ENCODE assay signal across 26 mouse cellular contexts in the genomic region with DNA sequence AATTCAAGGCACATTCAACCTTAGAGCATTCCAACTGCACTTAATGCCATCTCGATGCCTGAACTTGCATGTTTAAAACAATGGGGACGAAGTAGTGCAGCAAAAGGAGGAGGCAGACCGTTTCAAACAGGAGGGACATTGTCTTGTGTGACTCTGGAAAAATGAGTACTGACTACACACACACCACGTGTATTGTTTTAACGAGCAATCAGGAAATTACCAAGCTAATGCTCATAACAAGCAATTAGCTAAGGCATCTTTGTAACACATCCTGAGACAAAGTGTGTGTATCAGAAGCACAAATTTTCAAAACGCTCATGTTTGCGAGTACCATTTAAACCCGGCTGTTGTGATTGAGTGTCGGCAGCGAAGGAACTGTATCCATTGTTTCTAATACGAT.
DNase-seq lines count a peak whose midpoint lies in the region; ATAC-seq lines count a peak whose summit lies in the region.
"Had no signal": no experiment of that assay in that cellular context is flagged by ENCODE, and none has a peak within 500 bp of the region (broad histone marks: within the 10 kb centered on the region; RNA-seq: fewer than 3 reads in every experiment).

No protein-coding gene starts in this region.

- no peaks in the 10 kb centered on the region for H3K9me3 ChIP-seq in intestine, embryonic 14.5 days (ENCODE audit: control insufficient read depth, low read length)
- H3K9me3 ChIP-seq in intestine, embryonic 16.5 days (ENCODE audit: control insufficient read depth, low read length), result no peaks in the 10 kb centered on the region
- H3K9me3 ChIP-seq: embryonic facial prominence, embryonic 13.5 days; embryonic facial prominence, embryonic 15.5 days; forebrain, embryonic 10.5 days; forebrain, embryonic 12.5 days; G1E had no signal

- ATAC-seq in intestine, embryonic 14.5 days (replicated peaks; ENCODE audit: low FRiP score, low TSS enrichment, low read depth), result no peak
- no peak for ATAC-seq in intestine, embryonic 16.5 days
- ATAC-seq: CD4-positive, CD25-positive, alpha-beta regulatory T cell, adult 4 months; forebrain, embryonic 14.5 days; forebrain, postnatal 0 days had no signal

- DNase-seq in intestine, embryonic 14.5 days (ENCODE audit: low spot score), result peak; percentile 28
- DNase-seq in Muller cell, postnatal 12 days (ENCODE audit: inconsistent ontology term), result peak; percentile 6
- peak; percentile 78 for DNase-seq in retina, postnatal 1 day
- no peak for DNase-seq in spleen, adult 12 weeks (ENCODE audit: low spot score)
- DNase-seq: adrenal gland, adult 2 months; adrenal gland, postnatal 10 days; adrenal gland, postnatal 25 days; B cell, adult 2 months; cerebellum, adult 11 months; cerebellum, adult 18-20 months; cerebellum, adult 8-10 months; cerebellum, adult 9-11 months; cerebellum, postnatal 14 days; cerebellum, postnatal 36 days; embryo, embryonic 11 days; forebrain, postnatal 0 days had no signal

- no peaks in the 10 kb centered on the region for H3K36me3 ChIP-seq in intestine, embryonic 14.5 days (ENCODE audit: control insufficient read depth, insufficient read depth, low read length)
- no peaks in the 10 kb centered on the region for H3K36me3 ChIP-seq in intestine, embryonic 16.5 days (ENCODE audit: control insufficient read depth, insufficient read depth, low read length)
- H3K36me3 ChIP-seq: embryonic facial prominence, embryonic 13.5 days; embryonic facial prominence, embryonic 15.5 days; forebrain, embryonic 10.5 days; forebrain, embryonic 12.5 days; G1E had no signal

- H3K27me3 ChIP-seq in intestine, embryonic 14.5 days (replicated peaks; ENCODE audit: control insufficient read depth, insufficient read depth, low read length), result no peaks in the 10 kb centered on the region
- H3K27me3 ChIP-seq in intestine, embryonic 16.5 days (replicated peaks; ENCODE audit: control insufficient read depth, insufficient read depth, low read length), result no peaks in the 10 kb centered on the region
- H3K27me3 ChIP-seq: CH12.LX; embryonic facial prominence, embryonic 13.5 days; embryonic facial prominence, embryonic 15.5 days; forebrain, embryonic 12.5 days had no signal

- H3K4me3 ChIP-seq in intestine, embryonic 14.5 days (ENCODE audit: low read depth, low read length), result no peak overlapping the region
- no peak overlapping the region for H3K4me3 ChIP-seq in intestine, embryonic 16.5 days (ENCODE audit: low read length)
- H3K4me3 ChIP-seq: embryonic facial prominence, embryonic 13.5 days; embryonic facial prominence, embryonic 15.5 days; erythroblast, embryonic 14.5 days; forebrain, embryonic 10.5 days; forebrain, embryonic 12.5 days had no signal

- H3K4me1 ChIP-seq in intestine, embryonic 14.5 days (replicated peaks; ENCODE audit: control insufficient read depth, insufficient read depth, low read length), result no peaks in the 10 kb centered on the region
- H3K4me1 ChIP-seq in intestine, embryonic 16.5 days (ENCODE audit: control insufficient read depth, insufficient read depth, low read length), result no peaks in the 10 kb centered on the region
- H3K4me1 ChIP-seq: embryonic facial prominence, embryonic 13.5 days; embryonic facial prominence, embryonic 15.5 days had no signal

- no peak overlapping the region for H3K4me2 ChIP-seq in intestine, embryonic 14.5 days (ENCODE audit: low read length)
- no peak overlapping the region for H3K4me2 ChIP-seq in intestine, embryonic 16.5 days (ENCODE audit: low read depth, low read length)
- H3K4me2 ChIP-seq: embryonic facial prominence, embryonic 13.5 days; embryonic facial prominence, embryonic 15.5 days; forebrain, embryonic 12.5 days had no signal

- 87% methylated on average over 11 of the region's 11 CpGs for WGBS in intestine, embryonic 14.5 days
- 87% methylated on average over 11 of the region's 11 CpGs for WGBS in intestine, embryonic 16.5 days

- no peak overlapping the region for H3K9ac ChIP-seq in intestine, embryonic 14.5 days (ENCODE audit: low read length)
- no peak overlapping the region for H3K9ac ChIP-seq in intestine, embryonic 16.5 days (ENCODE audit: low read depth, low read length)
- H3K9ac ChIP-seq: embryonic facial prominence, embryonic 13.5 days; embryonic facial prominence, embryonic 15.5 days; forebrain, embryonic 12.5 days; forebrain, postnatal 0 days had no signal

- no peak overlapping the region for H3K27ac ChIP-seq in intestine, embryonic 14.5 days (ENCODE audit: low read depth)
- H3K27ac ChIP-seq in intestine, embryonic 16.5 days (ENCODE audit: low read length), result no peak overlapping the region
- H3K27ac ChIP-seq: embryonic facial prominence, embryonic 13.5 days; embryonic facial prominence, embryonic 15.5 days; forebrain, embryonic 10.5 days; forebrain, embryonic 12.5 days had no signal
